Mouse (Mus musculus): ENCODE data around the gene AC129217.1.
"Not testable (repeated sequence)": the region's sequence is repeated elsewhere in the genome, so short reads cannot be mapped to it uniquely, and the experiment has no call there.

AC129217.1 gene

GRCm38 (mm10) chr19:8830664-8831063 lies 1.1 kb downstream of the AC129217.1 start:
- no peak for DNase-seq (ENCODE audit: low read depth, low spot score)

- DNase-seq (ENCODE audit: low read depth, low spot score): no peak
Measured at GRCm38 (mm10) chr19:8831262-8831661, 1.7 kb downstream of the AC129217.1 start.

GRCm38 (mm10) chr19:8832971-8833370 lies 3.4 kb downstream of the AC129217.1 start:
- no peak for DNase-seq (ENCODE audit: low read depth, low spot score)

GRCm38 (mm10) chr19:8836327-8836726 lies 6.8 kb downstream of the AC129217.1 start:
- DNase-seq (ENCODE audit: low read depth, low spot score): not testable (repeated sequence)

GRCm38 (mm10) chr19:8837251-8837791 lies 7.7 kb downstream of the AC129217.1 start, which contains the start of gene Bscl2:
Gene Bscl2 (plus strand): TSS chr19:8837467.
- DNase-seq (ENCODE audit: low read depth, low spot score): peak; percentile 74

GRCm38 (mm10) chr19:8838041-8838730 lies 8.6 kb downstream of the AC129217.1 start:
- no peak for DNase-seq (ENCODE audit: low read depth, low spot score)

- DNase-seq (ENCODE audit: low read depth, low spot score): no peak
Measured at GRCm38 (mm10) chr19:8839103-8839907, 9.7 kb downstream of the AC129217.1 start, which contains the start of gene Gng3. Gene Gng3 (minus strand): TSS chr19:8839194.

GRCm38 (mm10) chr19:8839908-8840791 lies 10.6 kb downstream of the AC129217.1 start:
- no peak for DNase-seq (ENCODE audit: low read depth, low spot score)

GRCm38 (mm10) chr19:8841012-8841411 lies 11.4 kb downstream of the AC129217.1 start:
- no peak for DNase-seq (ENCODE audit: low read depth, low spot score)

GRCm38 (mm10) chr19:8842961-8843360 lies 13.4 kb downstream of the AC129217.1 start:
- DNase-seq (ENCODE audit: low read depth, low spot score): no peak

- DNase-seq (ENCODE audit: low read depth, low spot score): peak; percentile 76
Measured at GRCm38 (mm10) chr19:8844371-8845129, 15.0 kb downstream of the AC129217.1 start.

- no peak for DNase-seq (ENCODE audit: low read depth, low spot score)
Measured at GRCm38 (mm10) chr19:8848356-8848755, 18.8 kb downstream of the AC129217.1 start.

GRCm38 (mm10) chr19:8850402-8850901 lies 20.9 kb downstream of the AC129217.1 start, which contains the start of gene Lrrn4cl:
Gene Lrrn4cl (plus strand): TSS chr19:8850768.
- DNase-seq (ENCODE audit: low read depth, low spot score): no peak

GRCm38 (mm10) chr19:8851639-8852038 lies 22.1 kb downstream of the AC129217.1 start:
- DNase-seq (ENCODE audit: low read depth, low spot score): no peak

GRCm38 (mm10) chr19:8852236-8852928 lies 22.8 kb downstream of the AC129217.1 start:
- DNase-seq (ENCODE audit: low read depth, low spot score): no peak

- no peak for DNase-seq (ENCODE audit: low read depth, low spot score)
Measured at GRCm38 (mm10) chr19:8853117-8853516, 23.5 kb downstream of the AC129217.1 start.

GRCm38 (mm10) chr19:8857689-8858088 lies 28.1 kb downstream of the AC129217.1 start:
- no peak for DNase-seq (ENCODE audit: low read depth, low spot score)

GRCm38 (mm10) chr19:8859018-8859417 lies 29.4 kb downstream of the AC129217.1 start:
- DNase-seq (ENCODE audit: low read depth, low spot score): no peak

GRCm38 (mm10) chr19:8864265-8864664 lies 34.7 kb downstream of the AC129217.1 start:
- DNase-seq (ENCODE audit: low read depth, low spot score): no peak

GRCm38 (mm10) chr19:8870381-8870780 lies 40.8 kb downstream of the AC129217.1 start:
- not testable (repeated sequence) for DNase-seq (ENCODE audit: low read depth, low spot score)

All from retina, postnatal 7 days (tissue).